Mouse (Mus musculus) heart, embryonic 12.5 days (tissue): Measurements from ENCODE around the gene Mybbp1a. TPM values are rescaled to one million over a fixed set of nuclear protein-coding genes. Genes with fewer than 3 reads are reported as not detected.

ENCODE experiments used
- ATAC-seq: fragments of 200-750 bp; cut with Nextera tagmentation; 2 replicates; pipeline ENCODE4 v1.8.0; 2017; ENCODE audit warnings: moderate TSS enrichment, moderate library complexity; ENCODE audit not compliant: insufficient number of reproducible peaks, low FRiP score
- H3K27ac ChIP-seq: fragments of 300-500 bp; sonication (generic); 2 replicates; pipeline ENCODE4 v1.5.1; 2016; ENCODE audit warnings: mild to moderate bottlenecking, moderate library complexity; ENCODE audit not compliant: poor library complexity, severe bottlenecking
- H3K27me3 ChIP-seq: fragments of 300-500 bp; sonication (generic); replicated peaks from 2 replicates; pipeline ENCODE4 v1.6.1; 2016; ENCODE audit warnings: mild to moderate bottlenecking, moderate library complexity
- H3K36me3 ChIP-seq: fragments of 300-500 bp; sonication (generic); 2 replicates; pipeline ENCODE4 v1.6.1; 2016; ENCODE audit warnings: mild to moderate bottlenecking, moderate library complexity
- H3K4me1 ChIP-seq: fragments of 300-500 bp; sonication (generic); replicated peaks from 2 replicates; pipeline ENCODE4 v1.6.1; 2016; ENCODE audit warnings: mild to moderate bottlenecking
- H3K4me2 ChIP-seq: fragments of 300-500 bp; sonication (generic); 2 replicates; pipeline ENCODE4 v1.6.1; 2016; ENCODE audit warnings: mild to moderate bottlenecking, moderate library complexity
- H3K4me3 ChIP-seq: fragments of 300-500 bp; sonication (generic); 2 replicates; pipeline ENCODE4 v1.5.1; 2016; ENCODE audit warnings: mild to moderate bottlenecking
- H3K9ac ChIP-seq: fragments of 300-500 bp; sonication (generic); 2 replicates; pipeline ENCODE4 v1.6.1; 2016; ENCODE audit warnings: mild to moderate bottlenecking, moderate library complexity
- H3K9me3 ChIP-seq: fragments of 300-500 bp; sonication (generic); replicated peaks from 2 replicates; pipeline ENCODE4 v1.6.1; 2016; ENCODE audit warnings: mild to moderate bottlenecking, moderate library complexity
- WGBS: fragments of 180-500 bp; shearing (Covaris S2); methylation state at CpG from one replicate; pipeline ENCODE4 v1.1.7; 2016; 5-methylcytosine and 5-hydroxymethylcytosine counted together
- polyA plus RNA-seq: library from polyadenylated mRNA; unstranded; fragments of >200 nt; fragmentation: Nextera tagmentation; extraction: Ambion mirVana; gene quantifications from 2 replicates; pipeline ENCODE4 v1.2.1, GENCODE M21; 2016

The Mybbp1a gene
- polyA plus RNA-seq, result 99.5 and 106 TPM in 2 replicates

DNA sequence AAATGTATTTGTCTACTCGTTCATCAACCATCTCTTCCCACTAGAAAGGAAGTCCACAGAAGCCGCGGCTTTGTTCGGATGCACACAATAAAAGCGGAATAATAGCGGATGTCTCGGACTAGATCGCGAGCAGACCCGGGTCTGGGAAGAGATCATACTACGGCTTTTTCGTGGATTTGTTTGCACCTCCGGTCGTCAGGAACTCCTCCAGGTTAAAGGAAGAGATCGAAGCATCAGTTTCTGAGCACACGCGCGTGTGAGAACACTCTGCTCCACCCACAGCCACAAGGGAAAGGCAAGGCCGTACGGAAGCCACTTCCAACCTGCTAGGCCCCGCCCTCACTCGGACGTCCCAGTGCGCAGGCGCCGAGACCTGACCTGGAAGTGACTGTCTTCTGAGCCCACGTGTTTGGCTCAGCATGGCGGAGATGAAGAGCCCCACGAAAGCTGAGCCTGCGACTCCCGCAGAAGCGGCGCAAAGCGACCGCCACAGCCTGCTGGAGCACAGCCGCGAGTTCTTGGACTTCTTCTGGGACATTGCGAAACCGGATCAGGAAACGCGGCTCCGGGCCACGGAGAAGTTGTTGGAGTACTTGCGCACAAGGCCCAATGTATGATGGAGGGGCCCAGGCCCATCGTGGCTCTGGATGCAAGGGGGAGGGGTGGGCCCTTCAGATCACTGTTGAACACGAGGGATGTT, at the start of gene Mybbp1a:
TSS of gene Mybbp1a (plus strand) at position 391 of the 700 bp plus-strand sequence.
- peaks cover 39% of the 10 kb centered on the region for H3K36me3 ChIP-seq
- H3K9me3 ChIP-seq, result no peaks in the 10 kb centered on the region
- peak within 1 kb of the TSS; percentile 94 for H3K4me2 ChIP-seq
- H3K4me1 ChIP-seq, result peaks cover 13% of the 10 kb centered on the region
- under 1% methylated on average over 46 of the region's 46 CpGs for WGBS
- peak within 1 kb of the TSS; percentile 80 for H3K9ac ChIP-seq
- H3K27me3 ChIP-seq, result 0 out of 2 replicates have a peak, but pooled peaks cover 10% of the 10 kb centered on the region
- peak within 1 kb of the TSS; percentile 78 for H3K4me3 ChIP-seq
- H3K27ac ChIP-seq, result peak within 1 kb of the TSS; percentile 89
- ATAC-seq, result peak; percentile 93

DNA sequence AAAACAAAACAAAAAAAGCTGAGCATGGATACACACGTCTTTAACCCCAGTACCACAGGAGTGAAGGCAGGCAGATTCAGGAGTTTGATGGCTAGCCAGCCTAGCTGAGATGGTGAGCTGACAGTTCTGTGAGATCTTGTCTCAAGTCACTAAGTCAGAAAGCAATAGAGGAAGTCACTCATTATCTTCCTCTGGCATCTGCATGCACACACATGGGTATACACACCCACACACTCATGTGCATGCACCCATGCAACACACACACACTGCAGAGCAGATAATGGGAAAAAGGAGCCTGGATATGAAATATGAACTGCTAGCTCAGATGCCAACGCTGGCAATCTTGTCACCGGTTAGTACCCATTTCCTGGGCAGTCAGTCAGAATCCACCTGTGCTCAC, 47.9 kb upstream of the Mybbp1a start:
- Histone ChIP-seq H3K4me3 (no peak overlapping the region), H3K9me3 (no peaks in the 10 kb centered on the region), H3K4me2 (no peak overlapping the region), H3K4me1 (peaks cover 40% of the 10 kb centered on the region), H3K27me3 (no peaks in the 10 kb centered on the region), H3K36me3 (peaks cover 79% of the 10 kb centered on the region), H3K27ac (no peak overlapping the region), H3K9ac (no peak overlapping the region)
- WGBS, result 88% methylated on average over 3 of the region's 3 CpGs
- ATAC-seq, result no peak

DNA sequence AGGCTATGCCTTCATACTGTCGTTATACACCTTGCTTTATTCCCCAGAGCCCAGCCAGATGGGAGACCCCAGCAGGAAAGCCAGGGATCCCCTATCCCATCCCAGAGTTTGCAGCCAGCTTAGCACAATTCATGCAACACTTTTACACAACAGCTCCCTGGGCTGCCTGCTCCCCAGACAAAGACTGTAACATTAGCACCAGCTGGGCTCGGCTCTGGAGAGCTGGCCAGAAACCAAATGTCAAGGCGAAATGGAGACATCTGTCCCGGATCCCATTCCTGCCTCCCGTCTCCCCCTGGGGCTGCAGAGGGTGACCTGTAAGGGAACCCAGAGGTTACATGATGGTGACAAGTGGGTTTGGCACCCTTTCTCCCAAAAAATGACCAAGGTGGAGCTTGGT, 47.5 kb upstream of the Mybbp1a start:
- WGBS, result 66% methylated on average over 5 of the region's 5 CpGs
- H3K4me1 ChIP-seq, result peaks cover 44% of the 10 kb centered on the region
- no peaks in the 10 kb centered on the region for H3K9me3 ChIP-seq
- peaks cover 78% of the 10 kb centered on the region for H3K36me3 ChIP-seq
- no peaks in the 10 kb centered on the region for H3K27me3 ChIP-seq
- ATAC-seq, result no peak
- no peak overlapping the region for H3K9ac ChIP-seq
- H3K27ac ChIP-seq, result no peak overlapping the region
- no peak overlapping the region for H3K4me2 ChIP-seq
- no peak overlapping the region for H3K4me3 ChIP-seq

DNA sequence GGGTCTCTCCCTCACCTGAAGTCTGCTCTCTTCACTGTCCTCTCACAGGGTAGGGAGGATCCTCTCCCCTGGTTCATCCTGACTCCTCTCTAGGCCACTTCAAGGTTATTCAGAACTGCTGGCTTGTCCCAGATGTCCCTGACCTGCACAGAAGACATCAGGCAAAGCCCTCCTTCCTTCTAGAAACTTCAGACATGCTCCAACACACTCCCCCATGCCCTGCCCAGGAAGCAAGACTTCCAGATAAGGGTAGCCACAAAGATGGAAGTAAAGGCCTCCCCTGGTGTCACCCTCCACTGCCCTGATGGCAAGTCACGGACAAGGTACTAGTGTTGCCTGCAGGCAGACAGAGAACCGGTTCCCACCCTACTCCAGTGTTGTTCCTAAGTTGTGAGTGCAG, 46.5 kb upstream of the Mybbp1a start:
- peaks cover 53% of the 10 kb centered on the region for H3K4me1 ChIP-seq
- H3K27me3 ChIP-seq, result no peaks in the 10 kb centered on the region
- no peaks in the 10 kb centered on the region for H3K9me3 ChIP-seq
- ATAC-seq, result no peak
- WGBS, result 59% methylated on average over 2 of the region's 2 CpGs
- H3K9ac ChIP-seq, result 0 out of 2 replicates have a peak overlapping the region, but pooled peaks have one; percentile 8
- no peak overlapping the region for H3K4me3 ChIP-seq
- no peak overlapping the region for H3K4me2 ChIP-seq
- 0 out of 2 replicates have a peak overlapping the region, but pooled peaks have one; percentile 6 for H3K27ac ChIP-seq
- H3K36me3 ChIP-seq, result peaks cover 79% of the 10 kb centered on the region

DNA sequence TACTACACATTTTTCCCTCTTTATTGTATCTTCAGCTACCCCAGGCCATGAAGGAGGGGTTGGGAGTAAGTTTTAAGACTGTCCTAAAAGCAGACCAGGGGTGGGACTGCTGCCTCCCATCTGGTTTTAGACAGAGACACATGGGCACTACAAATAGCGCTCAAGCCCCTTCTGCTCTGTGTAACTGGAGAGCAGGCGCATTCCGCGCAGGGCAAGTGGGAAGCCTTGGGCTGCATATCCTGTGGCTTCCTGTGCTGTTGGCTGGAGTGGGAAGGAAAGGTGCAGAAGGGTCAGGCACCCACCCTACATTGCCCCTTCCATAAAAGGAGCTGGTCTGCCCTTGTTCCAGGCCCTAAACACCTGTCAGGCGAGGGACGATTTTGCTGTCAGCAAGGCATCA, 45.5 kb upstream of the Mybbp1a start:
- no peaks in the 10 kb centered on the region for H3K9me3 ChIP-seq
- H3K4me1 ChIP-seq, result peaks cover 58% of the 10 kb centered on the region
- peaks cover 80% of the 10 kb centered on the region for H3K36me3 ChIP-seq
- H3K9ac ChIP-seq, result no peak overlapping the region; the same call in 1 of the 2 replicates
- 0 out of 2 replicates have a peak, but pooled peaks have one; percentile 30 for ATAC-seq
- H3K4me2 ChIP-seq, result no peak overlapping the region; the same call in 1 of the 2 replicates
- peak overlapping the region; percentile 69 for H3K27ac ChIP-seq
- no peaks in the 10 kb centered on the region for H3K27me3 ChIP-seq
- 39% methylated on average over 6 of the region's 6 CpGs for WGBS
- H3K4me3 ChIP-seq, result no peak overlapping the region

DNA sequence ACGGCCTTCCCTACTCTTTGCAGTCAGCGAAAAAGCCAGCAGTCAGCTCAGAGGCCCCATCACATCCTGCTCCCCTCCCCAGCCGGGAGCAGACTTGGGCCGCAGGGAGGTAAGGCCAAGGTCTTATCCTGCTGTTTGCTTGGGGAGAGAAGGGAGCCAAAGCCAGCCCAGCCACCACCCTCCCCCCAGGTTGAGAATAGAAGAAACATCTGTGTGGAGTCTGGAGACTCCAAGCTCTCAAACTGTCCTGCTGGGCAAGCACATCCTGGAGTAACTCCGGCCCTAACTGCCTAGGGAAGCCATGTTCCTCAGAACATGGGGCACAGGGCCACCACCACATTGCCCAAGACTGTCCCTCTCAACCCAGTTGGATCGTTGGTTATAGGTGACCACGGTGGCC, 44.5 kb upstream of the Mybbp1a start:
- no peak overlapping the region for H3K4me2 ChIP-seq
- peak; percentile 43 for ATAC-seq
- peaks cover 68% of the 10 kb centered on the region for H3K4me1 ChIP-seq
- peak overlapping the region; percentile 69 for H3K27ac ChIP-seq
- 41% methylated on average over 7 of the region's 7 CpGs for WGBS
- no peaks in the 10 kb centered on the region for H3K27me3 ChIP-seq
- H3K9ac ChIP-seq, result no peak overlapping the region
- peaks cover 80% of the 10 kb centered on the region for H3K36me3 ChIP-seq
- no peak overlapping the region for H3K4me3 ChIP-seq
- no peaks in the 10 kb centered on the region for H3K9me3 ChIP-seq

DNA sequence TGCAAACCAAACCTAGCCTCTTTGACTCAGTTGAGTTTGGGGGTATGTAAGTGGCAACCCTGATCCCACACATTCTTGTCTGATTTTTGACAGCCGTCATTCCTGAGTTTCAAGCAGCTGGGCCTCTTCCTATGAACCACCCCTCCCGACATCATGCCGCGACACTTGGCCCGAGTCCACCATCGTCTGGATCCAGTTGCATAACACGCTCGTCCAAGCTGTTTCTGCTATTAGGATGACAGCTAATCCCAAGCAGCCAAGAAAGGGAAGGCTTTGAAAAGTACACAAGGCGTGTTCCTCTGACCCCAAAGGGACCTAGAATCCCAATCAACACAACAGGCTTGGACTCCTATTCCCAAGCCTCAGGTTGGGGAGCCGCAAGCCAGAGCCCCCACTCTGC, 44.1 kb upstream of the Mybbp1a start:
- Histone ChIP-seq H3K36me3 (peaks cover 79% of the 10 kb centered on the region), H3K4me3 (no peak overlapping the region), H3K27ac (peak overlapping the region; percentile 69), H3K4me2 (no peak overlapping the region), H3K9me3 (no peaks in the 10 kb centered on the region), H3K9ac (no peak overlapping the region), H3K27me3 (no peaks in the 10 kb centered on the region), H3K4me1 (peaks cover 72% of the 10 kb centered on the region)
- 0 out of 2 replicates have a peak, but pooled peaks have one; percentile 26 for ATAC-seq
- WGBS, result 26% methylated on average over 10 of the region's 10 CpGs

DNA sequence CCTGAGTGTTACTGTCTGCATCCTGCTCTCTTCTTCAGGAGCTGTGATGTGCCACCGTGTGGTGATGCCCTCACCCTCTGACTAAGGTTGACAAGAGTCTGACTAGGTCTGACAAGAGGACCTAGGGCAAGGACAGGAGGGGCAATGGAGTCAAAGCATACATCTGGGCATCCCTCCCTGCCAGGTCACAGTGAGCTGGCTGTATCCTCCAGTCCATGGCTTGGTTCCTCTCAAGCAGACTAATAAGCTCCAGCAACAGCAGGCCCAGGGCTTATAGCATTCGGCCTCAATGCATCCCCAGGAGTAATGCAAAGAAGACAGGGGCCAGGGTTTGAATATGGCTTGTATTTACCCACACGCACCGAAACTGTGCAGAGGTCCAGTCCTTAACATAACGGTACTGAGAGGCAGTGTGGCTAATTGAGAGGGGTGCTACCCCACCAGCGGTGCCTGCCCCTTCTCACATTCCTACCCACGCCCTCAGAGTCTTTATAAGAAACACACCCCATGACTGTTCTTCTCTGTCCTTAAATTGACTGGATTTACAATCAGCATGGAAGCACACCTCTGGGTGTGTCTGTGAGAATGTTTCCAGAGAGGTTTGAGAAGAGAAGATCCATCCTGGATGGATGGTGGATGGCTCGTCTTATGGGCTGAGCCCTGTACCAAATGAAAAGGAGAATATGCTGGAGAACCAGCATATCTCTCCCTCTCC, 43.2 kb upstream of the Mybbp1a start:
- ATAC-seq, result no peak
- peaks cover 81% of the 10 kb centered on the region for H3K4me1 ChIP-seq
- H3K36me3 ChIP-seq, result peaks cover 83% of the 10 kb centered on the region
- no peaks in the 10 kb centered on the region for H3K27me3 ChIP-seq
- H3K4me2 ChIP-seq, result no peak overlapping the region
- peak overlapping the region; percentile 33; the same call in 1 of the 2 replicates for H3K9ac ChIP-seq
- no peak overlapping the region for H3K4me3 ChIP-seq
- 79% methylated on average over 8 of the region's 8 CpGs for WGBS
- H3K27ac ChIP-seq, result peak overlapping the region; percentile 69
- H3K9me3 ChIP-seq, result no peaks in the 10 kb centered on the region

DNA sequence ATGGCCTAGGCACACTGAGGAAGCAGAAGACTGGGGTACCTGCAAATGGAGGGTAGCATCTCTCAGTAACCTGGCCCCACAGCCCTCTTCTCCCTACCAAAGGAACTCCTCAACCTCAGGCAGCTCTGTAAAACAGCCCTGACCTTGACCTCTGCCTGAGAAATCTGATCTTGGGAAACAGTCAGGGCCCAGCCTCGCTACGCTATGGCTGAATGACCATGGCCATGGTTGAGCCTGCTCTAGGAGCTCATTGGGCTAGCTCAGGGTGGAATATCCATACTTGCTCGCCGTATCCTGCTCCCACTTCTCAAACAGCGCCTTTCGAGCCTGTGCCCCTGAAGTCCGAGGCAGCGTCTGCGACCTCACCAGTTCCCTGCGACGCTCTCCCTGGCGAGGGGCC, 40.1 kb upstream of the Mybbp1a start:
- no peak overlapping the region for H3K4me3 ChIP-seq
- peaks cover 71% of the 10 kb centered on the region for H3K36me3 ChIP-seq
- no peak overlapping the region for H3K4me2 ChIP-seq
- no peak overlapping the region for H3K9ac ChIP-seq
- no peak for ATAC-seq
- peaks cover 93% of the 10 kb centered on the region for H3K4me1 ChIP-seq
- no peak overlapping the region for H3K27ac ChIP-seq
- WGBS, result 86% methylated on average over 12 of the region's 12 CpGs
- no peaks in the 10 kb centered on the region for H3K9me3 ChIP-seq
- no peaks in the 10 kb centered on the region for H3K27me3 ChIP-seq

DNA sequence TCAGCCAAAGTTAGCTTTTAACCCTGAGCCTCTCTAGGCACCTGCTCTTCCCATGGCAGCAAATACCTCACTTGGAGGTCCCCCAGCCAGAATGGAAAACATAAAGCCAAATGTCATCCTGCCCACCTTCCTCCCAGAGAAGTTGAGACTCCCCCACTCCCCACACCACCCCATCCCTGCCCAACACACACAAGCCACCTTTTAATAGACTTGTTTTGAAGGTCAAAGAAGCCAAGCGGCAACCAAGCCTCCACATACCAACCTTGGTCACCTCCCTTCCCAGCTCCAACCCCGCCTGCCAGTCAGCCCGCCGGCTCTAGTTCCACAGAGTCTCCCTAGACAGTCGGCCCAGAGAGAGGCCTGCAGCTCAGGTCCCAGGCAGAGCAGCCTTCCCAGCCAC, 39.1 kb upstream of the Mybbp1a start:
- peaks cover 93% of the 10 kb centered on the region for H3K4me1 ChIP-seq
- WGBS, result 43% methylated on average over 5 of the region's 5 CpGs
- H3K9ac ChIP-seq, result peak overlapping the region; percentile 32
- H3K4me3 ChIP-seq, result no peak overlapping the region
- H3K27me3 ChIP-seq, result no peaks in the 10 kb centered on the region
- H3K9me3 ChIP-seq, result no peaks in the 10 kb centered on the region
- peak overlapping the region; percentile 4; the same call in 1 of the 2 replicates for H3K4me2 ChIP-seq
- peaks cover 70% of the 10 kb centered on the region for H3K36me3 ChIP-seq
- ATAC-seq, result no peak
- H3K27ac ChIP-seq, result 0 out of 2 replicates have a peak overlapping the region, but pooled peaks have one; percentile 10

DNA sequence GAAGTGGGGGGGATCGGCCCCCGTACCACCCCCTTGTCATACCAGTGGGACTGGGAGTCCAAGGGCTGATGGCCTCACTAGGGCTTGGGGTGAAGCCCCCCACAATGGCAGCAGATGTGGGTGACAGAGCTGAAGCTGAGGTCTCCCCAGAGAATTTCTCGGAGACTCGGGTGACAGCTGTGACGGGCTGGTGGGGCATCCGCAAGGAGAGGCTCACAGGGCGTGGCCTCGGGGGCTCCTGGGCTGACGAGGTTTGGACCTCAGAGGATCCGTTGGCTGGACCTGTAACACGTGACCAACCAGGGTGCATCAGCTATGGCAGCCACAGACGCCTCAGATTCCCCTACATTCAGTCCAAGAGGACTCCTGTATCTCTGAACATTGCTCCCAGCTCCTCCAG, 38.2 kb upstream of the Mybbp1a start:
- no peaks in the 10 kb centered on the region for H3K9me3 ChIP-seq
- no peak overlapping the region for H3K27ac ChIP-seq
- peaks cover 65% of the 10 kb centered on the region for H3K36me3 ChIP-seq
- no peak overlapping the region for H3K9ac ChIP-seq
- H3K27me3 ChIP-seq, result no peaks in the 10 kb centered on the region
- H3K4me3 ChIP-seq, result no peak overlapping the region
- ATAC-seq, result no peak
- H3K4me1 ChIP-seq, result peaks cover 91% of the 10 kb centered on the region
- WGBS, result 89% methylated on average over 12 of the region's 12 CpGs
- H3K4me2 ChIP-seq, result no peak overlapping the region
